Mouse (Mus musculus): ENCODE results near the gene Iqcn. TPM values are rescaled to one million over a fixed set of nuclear protein-coding genes. Genes with fewer than 3 reads are reported as not detected.

The Iqcn gene
- total RNA-seq, 2 experiments from 2014 or later: not detected

GRCm38 (mm10) chr8:70698310-70699109 lies 4.7 kb upstream of the Iqcn start, which contains the start of gene Jund:
Gene Jund, plus strand, starts transcription at chr8:70698949.
- intact Hi-C loops (cut with DNase I): no loop called here
- DNase-seq (ENCODE audit: low spot score): peak; percentile 99

GRCm38 (mm10) chr8:70699116-70699833 lies 4.0 kb upstream of the Iqcn start:
- intact Hi-C loops (cut with DNase I): no loop called here
- no peak for DNase-seq (ENCODE audit: low spot score)

- intact Hi-C loops (cut with DNase I): loop anchor here (1.0 to 2.0 kb wide), 2 partner anchors 27 to 69 kb away; partner anchors contain the start of gene Lsm4
- peak; percentile 72 for DNase-seq (ENCODE audit: low spot score)
Observed at GRCm38 (mm10) chr8:70699834-70700554, 3.3 kb upstream of the Iqcn start.

- intact Hi-C loops (cut with DNase I): loop anchor here (1.0 to 2.0 kb wide), 2 partner anchors 27 to 70 kb away; partner anchors contain the start of gene Lsm4
- peak; percentile 83 for DNase-seq (ENCODE audit: low spot score)
Observed at GRCm38 (mm10) chr8:70700555-70700922, 2.7 kb upstream of the Iqcn start.

GRCm38 (mm10) chr8:70701048-70701981 lies 1.9 kb upstream of the Iqcn start:
- intact Hi-C loops (cut with DNase I): loop anchor here (2.0 kb wide), 1 partner anchor 71 kb away; no protein-coding TSS in a partner anchor
- no peak for DNase-seq (ENCODE audit: low spot score)

GRCm38 (mm10) chr8:70701982-70702841 lies 1.0 kb upstream of the Iqcn start:
- intact Hi-C loops (cut with DNase I): loop anchor here (2.0 kb wide), 1 partner anchor 71 kb away; no protein-coding TSS in a partner anchor
- no peak for DNase-seq (ENCODE audit: low spot score)

- intact Hi-C loops (cut with DNase I): no loop called here
- peak; percentile 83 for DNase-seq (ENCODE audit: low spot score)
Observed at GRCm38 (mm10) chr8:70702842-70703182, 445 bp upstream of the Iqcn start.

- DNase-seq (ENCODE audit: low spot score): no peak
- intact Hi-C loops (cut with DNase I): no loop called here
Observed at GRCm38 (mm10) chr8:70708281-70708680, 5.0 kb downstream of the Iqcn start.

GRCm38 (mm10) chr8:70709794-70710193 lies 6.5 kb downstream of the Iqcn start:
- intact Hi-C loops (cut with DNase I): no loop called here

GRCm38 (mm10) chr8:70710296-70710695 lies 7.0 kb downstream of the Iqcn start:
- intact Hi-C loops (cut with DNase I): no loop called here

More at GRCm38 (mm10) chr8:70709794-70710193, 6.5 kb downstream of the Iqcn start:
- no peak for DNase-seq (ENCODE audit: low spot score)

GRCm38 (mm10) chr8:70711041-70711440 lies 7.8 kb downstream of the Iqcn start:
- DNase-seq (ENCODE audit: low spot score): no peak
- intact Hi-C loops (cut with DNase I): no loop called here

More at GRCm38 (mm10) chr8:70710296-70710695, 7.0 kb downstream of the Iqcn start:
- no peak for DNase-seq (ENCODE audit: low spot score)

GRCm38 (mm10) chr8:70713991-70714390 lies 10.7 kb downstream of the Iqcn start:
- intact Hi-C loops (cut with DNase I): no loop called here
- no peak for DNase-seq (ENCODE audit: low spot score)

GRCm38 (mm10) chr8:70715086-70715485 lies 11.8 kb downstream of the Iqcn start:
- intact Hi-C loops (cut with DNase I): no loop called here
- DNase-seq (ENCODE audit: low spot score): no peak

- DNase-seq (ENCODE audit: low spot score): no peak
- intact Hi-C loops (cut with DNase I): no loop called here
Observed at GRCm38 (mm10) chr8:70716521-70717400, 13.5 kb downstream of the Iqcn start.

GRCm38 (mm10) chr8:70718297-70718696 lies 15.0 kb downstream of the Iqcn start, which contains the start of gene Gm3336:
Gene Gm3336, plus strand, starts transcription at chr8:70718543.
- no peak for DNase-seq (ENCODE audit: low spot score)
- intact Hi-C loops (cut with DNase I): no loop called here

GRCm38 (mm10) chr8:70719796-70720270 lies 16.6 kb downstream of the Iqcn start:
- intact Hi-C loops (cut with DNase I): loop anchor here (1.0 to 5.0 kb wide), 3 partner anchors 49 to 123 kb away; no protein-coding TSS in a partner anchor
- DNase-seq (ENCODE audit: low spot score): no peak

- DNase-seq (ENCODE audit: low spot score): no peak
- intact Hi-C loops (cut with DNase I): loop anchor here (1.0 to 5.0 kb wide), 4 partner anchors 32 to 123 kb away; no protein-coding TSS in a partner anchor
Observed at GRCm38 (mm10) chr8:70720739-70721138, 17.5 kb downstream of the Iqcn start.

Data from heart, postnatal 25 days (tissue).